Mouse (Mus musculus) C2C12 (cell line): ENCODE results near the gene Mtss1l.

Experiments used
- CEBPB ChIP-seq: IDR thresholded peaks from one replicate; pipeline ENCODE4 v1.6.1; 2011; ENCODE audit warnings: low read depth, mild to moderate bottlenecking, control low read depth, moderate library complexity
- CTCF ChIP-seq: IDR thresholded peaks from one replicate; pipeline ENCODE4 v1.5.1; 2011; ENCODE audit not compliant: control insufficient read depth, insufficient read depth, insufficient read length
- MAX ChIP-seq: IDR thresholded peaks from one replicate; pipeline ENCODE4 v1.6.1; 2011; ENCODE audit warnings: mild to moderate bottlenecking, control low read depth
- MYOD1 ChIP-seq: IDR thresholded peaks from one replicate; pipeline ENCODE4 v1.6.1; 2011; ENCODE audit warnings: low read depth; ENCODE audit not compliant: control insufficient read depth, insufficient read length
- MYOG ChIP-seq: IDR thresholded peaks from one replicate; pipeline ENCODE4 v1.6.1; 2011; ENCODE audit not compliant: control insufficient read depth, insufficient read length; ENCODE audit errors: extremely low read depth
- USF1 ChIP-seq: IDR thresholded peaks from one replicate; pipeline ENCODE4 v1.6.1; 2011; ENCODE audit warnings: low read depth, mild to moderate bottlenecking, control low read depth, moderate library complexity

DNA sequence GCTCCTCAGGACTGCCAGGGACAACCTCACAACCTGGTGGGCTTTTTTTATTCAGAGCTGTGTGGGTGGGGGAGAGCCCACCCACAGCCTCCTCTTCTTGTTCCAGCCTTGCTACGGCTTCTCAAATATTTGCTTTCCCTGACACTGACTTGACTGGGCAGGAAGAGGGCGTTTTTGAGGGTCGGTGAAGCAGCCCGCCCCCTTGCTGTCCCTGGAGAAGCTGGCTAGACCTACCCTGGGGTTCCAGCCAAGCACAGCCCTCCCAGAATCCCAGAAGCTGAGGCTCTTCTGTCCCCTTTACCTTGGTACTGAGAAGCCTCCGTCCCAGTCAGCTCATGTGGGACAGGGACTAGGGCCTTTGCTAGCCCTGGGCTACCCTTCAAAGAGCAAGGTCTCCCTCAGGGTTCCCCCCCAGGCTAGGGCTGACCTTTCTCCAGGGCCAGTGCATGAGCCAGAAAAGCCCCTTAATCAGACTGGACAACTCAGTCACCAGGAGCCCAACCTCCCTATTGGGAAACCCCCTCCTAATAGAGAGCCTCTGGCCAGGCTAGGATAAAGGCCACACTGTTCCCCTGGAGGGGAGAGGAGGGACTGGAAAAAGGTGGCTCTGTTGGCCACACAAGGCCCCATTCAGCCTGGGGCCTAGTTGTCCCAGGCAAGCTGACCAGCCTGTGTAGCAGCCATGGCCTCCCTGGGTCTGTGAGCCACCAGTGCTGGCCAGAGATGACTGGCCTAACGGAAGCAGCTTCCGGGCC lies 4.0 kb downstream of the Mtss1l start:
- TF ChIP-seq CTCF (no peak), MYOG (no peak), USF1 (no peak), CEBPB (no peak), MAX (no peak), MYOD1 (no peak)
